Mouse (Mus musculus): ENCODE data around the gene Plekha4. TPM values are rescaled to one million over a fixed set of nuclear protein-coding genes. Genes with fewer than 3 reads are reported as not detected.
"Not testable (repeated sequence)": the region's sequence is repeated elsewhere in the genome, so short reads cannot be mapped to it uniquely, and the experiment has no call there.

The Plekha4 gene
- polyA plus RNA-seq (2015; fragmentation: Nextera tagmentation; extraction: Ambion mirVana): 0.81 and 0.87 TPM in 2 replicates

DNA sequence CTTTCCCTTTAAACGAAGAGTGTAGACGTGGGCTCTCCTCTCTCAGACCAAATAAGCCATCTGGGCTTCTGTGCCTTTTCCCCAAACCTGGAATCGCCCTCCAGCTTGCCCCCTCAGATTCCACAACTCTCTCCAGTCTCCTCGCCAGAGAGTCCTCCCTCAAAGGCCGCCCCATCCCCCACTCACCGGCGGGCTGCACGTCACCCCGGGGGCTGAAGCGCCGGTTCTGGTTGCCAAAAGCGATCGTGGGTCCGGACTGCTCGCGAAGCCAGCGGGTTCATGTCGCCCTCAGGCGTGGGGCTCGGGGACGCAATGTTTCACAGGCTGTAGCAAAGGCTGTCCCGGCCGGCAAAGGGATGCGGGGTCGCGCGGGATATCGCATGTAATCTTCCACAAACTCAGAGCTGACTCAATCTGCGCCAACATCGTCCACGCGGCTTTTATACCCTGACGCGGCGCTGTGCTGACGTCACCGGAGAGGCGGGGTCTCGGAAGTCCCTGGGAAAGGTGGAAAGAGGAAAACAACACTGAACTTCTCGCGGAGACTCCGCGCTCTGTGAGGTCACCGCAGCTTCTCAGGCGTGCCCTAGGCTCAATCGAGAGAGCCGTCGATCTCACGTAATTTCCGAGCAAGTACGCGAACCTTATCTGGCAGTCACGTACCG is at the start of gene Plekha4, which contains the start of gene Ppp1r15a:
TSS of gene Plekha4 (plus strand) at position 522 of the 665 bp plus-strand sequence.
TSS of gene Ppp1r15a (minus strand) at position 460 of the 665 bp plus-strand sequence.
- Histone ChIP-seq H3K27me3 (ENCODE audit: control insufficient read depth, insufficient read depth, low read depth, low read length) (0 out of 2 replicates have a peak, but pooled peaks cover 2% of the 10 kb centered on the region), H3K4me1 (ENCODE audit: control insufficient read depth, insufficient read depth, low read length) (peaks cover 13% of the 10 kb centered on the region), H3K9ac (ENCODE audit: low read depth, low read length) (peak within 1 kb of the TSS; percentile 78), H3K27ac (ENCODE audit: low read length) (peak within 1 kb of the TSS; percentile 66), H3K36me3 (ENCODE audit: control insufficient read depth, insufficient read depth, low read length) (no peaks in the 10 kb centered on the region), H3K9me3 (replicated peaks; ENCODE audit: control insufficient read depth, low read length, poor library complexity, severe bottlenecking) (no peaks in the 10 kb centered on the region), H3K4me3 (ENCODE audit: low read depth, low read length) (peak within 1 kb of the TSS; percentile 66), H3K4me2 (ENCODE audit: low read length) (peak within 1 kb of the TSS; percentile 84)
- under 1% methylated on average over 54 of the region's 54 CpGs for WGBS
- ATAC-seq: peak; percentile 67

DNA sequence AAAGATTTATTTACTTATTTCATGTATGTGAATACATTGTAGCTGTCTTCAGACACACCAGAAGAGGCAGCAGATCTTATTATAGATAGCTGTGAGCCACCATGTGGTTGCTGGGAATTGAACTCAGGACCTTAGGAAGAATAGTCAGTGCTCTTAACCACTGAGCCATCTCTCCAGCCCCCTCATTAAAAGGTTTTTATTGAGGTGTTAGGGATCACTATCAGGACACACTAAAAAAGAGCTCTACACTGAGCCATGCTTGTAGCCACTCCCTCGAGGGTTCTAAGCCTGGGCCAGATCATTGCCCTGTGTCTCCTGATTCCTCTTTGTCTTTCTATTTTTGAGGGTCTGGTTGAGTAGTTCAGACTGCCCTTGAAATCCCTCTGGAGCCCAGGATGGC is 49.7 kb upstream of the Plekha4 start:
- no peaks in the 10 kb centered on the region for H3K4me1 ChIP-seq (ENCODE audit: control insufficient read depth, insufficient read depth, low read length)
- WGBS: 55% methylated on average over 1 of the region's 1 CpGs
- no peak overlapping the region for H3K27ac ChIP-seq (ENCODE audit: low read length)
- H3K27me3 ChIP-seq (ENCODE audit: control insufficient read depth, insufficient read depth, low read depth, low read length): no peaks in the 10 kb centered on the region
- no peak overlapping the region for H3K4me3 ChIP-seq (ENCODE audit: low read depth, low read length)
- H3K4me2 ChIP-seq (ENCODE audit: low read length): no peak overlapping the region
- no peak for ATAC-seq
- no peaks in the 10 kb centered on the region for H3K36me3 ChIP-seq (ENCODE audit: control insufficient read depth, insufficient read depth, low read length)
- H3K9me3 ChIP-seq (replicated peaks; ENCODE audit: control insufficient read depth, low read length, poor library complexity, severe bottlenecking): no peaks in the 10 kb centered on the region
- H3K9ac ChIP-seq (ENCODE audit: low read depth, low read length): no peak overlapping the region

DNA sequence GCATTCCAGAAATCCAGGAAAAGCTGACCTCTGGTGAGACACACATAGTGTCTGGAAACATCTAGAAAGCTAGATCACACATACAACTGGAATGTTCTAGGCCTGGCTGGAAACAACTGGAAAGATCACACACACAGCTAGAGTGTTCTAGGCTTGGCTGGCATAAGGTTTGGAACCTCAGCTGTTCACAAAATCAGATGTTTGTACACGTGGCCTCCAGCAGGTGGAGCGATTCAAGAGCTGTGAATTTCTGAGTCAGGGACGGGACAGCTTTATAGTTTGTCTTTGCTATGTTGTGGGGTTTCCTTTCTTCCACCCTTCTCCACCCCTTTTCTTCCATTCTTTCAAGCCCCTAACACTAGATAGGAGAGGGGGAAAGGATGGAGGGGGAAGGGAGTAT is 49.1 kb upstream of the Plekha4 start:
- no peak for ATAC-seq
- no peak overlapping the region for H3K4me2 ChIP-seq (ENCODE audit: low read length)
- no peaks in the 10 kb centered on the region for H3K36me3 ChIP-seq (ENCODE audit: control insufficient read depth, insufficient read depth, low read length)
- H3K27ac ChIP-seq (ENCODE audit: low read length): no peak overlapping the region
- 8% methylated on average over 3 of the region's 3 CpGs for WGBS
- H3K9ac ChIP-seq (ENCODE audit: low read depth, low read length): no peak overlapping the region
- no peaks in the 10 kb centered on the region for H3K27me3 ChIP-seq (ENCODE audit: control insufficient read depth, insufficient read depth, low read depth, low read length)
- no peak overlapping the region for H3K4me3 ChIP-seq (ENCODE audit: low read depth, low read length)
- H3K9me3 ChIP-seq (replicated peaks; ENCODE audit: control insufficient read depth, low read length, poor library complexity, severe bottlenecking): no peaks in the 10 kb centered on the region
- no peaks in the 10 kb centered on the region for H3K4me1 ChIP-seq (ENCODE audit: control insufficient read depth, insufficient read depth, low read length)

DNA sequence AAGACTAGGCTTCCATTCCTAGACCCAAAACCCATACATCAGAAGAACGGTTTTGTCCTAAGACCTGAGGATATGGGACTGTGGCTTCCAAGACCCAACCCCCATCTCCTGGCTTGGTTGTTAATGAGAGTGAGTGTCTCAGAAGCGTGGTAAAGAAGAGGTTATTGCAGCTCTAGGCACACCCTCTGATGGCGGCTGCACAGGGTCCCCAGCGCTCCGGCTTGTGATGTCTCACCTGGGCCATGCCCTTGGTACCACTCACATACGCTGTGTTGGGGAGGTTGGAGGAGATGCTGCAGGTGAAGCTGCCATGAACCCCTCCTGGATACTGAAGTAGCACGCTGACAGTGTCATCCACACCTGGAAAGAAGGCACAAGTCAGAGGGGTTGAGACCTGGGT is 47.4 kb upstream of the Plekha4 start:
- no peaks in the 10 kb centered on the region for H3K36me3 ChIP-seq (ENCODE audit: control insufficient read depth, insufficient read depth, low read length)
- no peaks in the 10 kb centered on the region for H3K27me3 ChIP-seq (ENCODE audit: control insufficient read depth, insufficient read depth, low read depth, low read length)
- no peaks in the 10 kb centered on the region for H3K4me1 ChIP-seq (ENCODE audit: control insufficient read depth, insufficient read depth, low read length)
- H3K9me3 ChIP-seq (replicated peaks; ENCODE audit: control insufficient read depth, low read length, poor library complexity, severe bottlenecking): no peaks in the 10 kb centered on the region
- no peak overlapping the region for H3K27ac ChIP-seq (ENCODE audit: low read length)
- ATAC-seq: no peak
- no peak overlapping the region for H3K4me3 ChIP-seq (ENCODE audit: low read depth, low read length)
- no peak overlapping the region for H3K4me2 ChIP-seq (ENCODE audit: low read length)
- WGBS: 93% methylated on average over 7 of the region's 7 CpGs
- H3K9ac ChIP-seq (ENCODE audit: low read depth, low read length): no peak overlapping the region

DNA sequence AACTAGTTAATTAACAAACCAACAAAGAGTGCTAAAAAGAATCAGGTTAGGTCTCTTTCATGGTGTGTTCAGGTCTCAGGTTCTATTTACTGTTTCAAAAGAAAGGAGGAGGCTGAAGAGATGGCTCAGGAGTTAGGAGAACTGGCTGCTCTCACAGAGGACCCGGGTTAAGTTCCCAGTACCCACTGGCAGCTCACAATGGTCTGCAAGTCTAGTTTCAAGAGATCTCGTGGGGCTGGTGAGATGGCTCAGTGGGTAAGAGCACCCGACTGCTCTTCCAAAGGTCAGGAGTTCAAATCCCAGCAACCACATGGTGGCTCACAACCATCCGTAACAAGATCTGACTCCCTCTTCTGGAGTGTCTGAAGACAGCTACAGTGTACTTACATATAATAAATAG is 45.8 kb upstream of the Plekha4 start:
- not testable (repeated sequence) for H3K36me3 ChIP-seq (ENCODE audit: control insufficient read depth, insufficient read depth, low read length); H3K4me2 ChIP-seq (ENCODE audit: low read length); H3K27ac ChIP-seq (ENCODE audit: low read length); ATAC-seq; H3K4me1 ChIP-seq (ENCODE audit: control insufficient read depth, insufficient read depth, low read length); H3K9me3 ChIP-seq (replicated peaks; ENCODE audit: control insufficient read depth, low read length, poor library complexity, severe bottlenecking); H3K27me3 ChIP-seq (ENCODE audit: control insufficient read depth, insufficient read depth, low read depth, low read length); H3K4me3 ChIP-seq (ENCODE audit: low read depth, low read length); H3K9ac ChIP-seq (ENCODE audit: low read depth, low read length)
- 75% methylated on average over 3 of the region's 4 CpGs for WGBS

DNA sequence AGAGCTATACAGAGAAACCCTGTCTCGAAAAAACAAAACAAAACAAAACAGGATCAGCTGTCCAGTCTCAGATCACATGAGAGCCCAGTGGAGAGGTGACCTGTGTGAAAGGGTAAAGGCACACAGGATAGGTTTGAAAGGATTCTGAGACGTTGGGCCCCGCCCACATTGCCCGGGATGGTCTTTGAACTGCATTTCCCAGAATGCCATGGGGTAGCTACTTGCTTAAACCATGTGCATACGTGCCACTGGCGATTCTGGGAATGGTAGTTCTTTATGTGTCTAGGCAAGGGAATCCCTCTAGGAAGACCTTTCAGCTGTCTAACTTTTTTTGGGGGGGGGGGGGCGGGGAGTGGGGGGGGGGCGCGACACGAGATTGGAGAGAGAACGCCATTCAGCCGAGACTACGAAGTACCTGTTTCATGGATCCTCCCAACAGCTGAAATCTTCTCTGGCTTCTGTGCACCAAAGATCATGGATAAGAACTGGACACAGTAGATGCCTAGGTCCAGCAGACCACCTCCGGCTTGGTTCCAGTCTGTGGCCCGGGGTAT is 44.7 kb upstream of the Plekha4 start, which contains the start of gene Tulp2:
TSS of gene Tulp2 (plus strand) at position 504 of the 554 bp plus-strand sequence.
- Histone ChIP-seq H3K4me1 (ENCODE audit: control insufficient read depth, insufficient read depth, low read length) (no peaks in the 10 kb centered on the region), H3K9ac (ENCODE audit: low read depth, low read length) (no peak within 1 kb of the TSS), H3K9me3 (replicated peaks; ENCODE audit: control insufficient read depth, low read length, poor library complexity, severe bottlenecking) (no peaks in the 10 kb centered on the region), H3K27me3 (ENCODE audit: control insufficient read depth, insufficient read depth, low read depth, low read length) (no peaks in the 10 kb centered on the region), H3K27ac (ENCODE audit: low read length) (no peak within 1 kb of the TSS), H3K4me3 (ENCODE audit: low read depth, low read length) (no peak within 1 kb of the TSS), H3K36me3 (ENCODE audit: control insufficient read depth, insufficient read depth, low read length) (no peaks in the 10 kb centered on the region), H3K4me2 (ENCODE audit: low read length) (no peak within 1 kb of the TSS)
- 48% methylated on average over 15 of the region's 15 CpGs for whole genome bisulfite sequencing
- peak; percentile 83 for ATAC-seq

DNA sequence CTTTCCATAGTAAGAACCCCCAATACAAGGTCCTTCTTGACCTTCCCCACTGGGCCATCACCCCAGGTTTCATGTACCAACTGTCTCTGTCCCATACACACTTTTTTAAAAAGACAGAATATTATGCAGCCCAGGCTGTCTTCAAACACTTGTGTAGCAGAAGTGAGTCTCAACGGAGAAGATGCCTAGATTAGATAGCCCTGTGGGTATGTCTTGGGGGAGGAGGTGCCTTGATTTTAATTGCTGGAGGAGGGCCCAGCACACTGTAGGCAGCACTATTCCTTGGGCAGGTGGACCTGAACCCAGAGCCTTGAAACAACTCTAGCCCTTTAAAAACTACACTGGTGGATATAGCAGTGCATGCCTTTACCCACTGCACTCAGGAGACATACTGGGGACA is 44.0 kb upstream of the Plekha4 start:
- no peaks in the 10 kb centered on the region for H3K36me3 ChIP-seq (ENCODE audit: control insufficient read depth, insufficient read depth, low read length)
- H3K9me3 ChIP-seq (replicated peaks; ENCODE audit: control insufficient read depth, low read length, poor library complexity, severe bottlenecking): no peaks in the 10 kb centered on the region
- WGBS: 95% methylated on average over 1 of the region's 1 CpGs
- no peaks in the 10 kb centered on the region for H3K27me3 ChIP-seq (ENCODE audit: control insufficient read depth, insufficient read depth, low read depth, low read length)
- no peak overlapping the region for H3K27ac ChIP-seq (ENCODE audit: low read length)
- H3K4me1 ChIP-seq (ENCODE audit: control insufficient read depth, insufficient read depth, low read length): no peaks in the 10 kb centered on the region
- H3K9ac ChIP-seq (ENCODE audit: low read depth, low read length): no peak overlapping the region
- ATAC-seq: no peak
- H3K4me3 ChIP-seq (ENCODE audit: low read depth, low read length): no peak overlapping the region
- no peak overlapping the region for H3K4me2 ChIP-seq (ENCODE audit: low read length)

DNA sequence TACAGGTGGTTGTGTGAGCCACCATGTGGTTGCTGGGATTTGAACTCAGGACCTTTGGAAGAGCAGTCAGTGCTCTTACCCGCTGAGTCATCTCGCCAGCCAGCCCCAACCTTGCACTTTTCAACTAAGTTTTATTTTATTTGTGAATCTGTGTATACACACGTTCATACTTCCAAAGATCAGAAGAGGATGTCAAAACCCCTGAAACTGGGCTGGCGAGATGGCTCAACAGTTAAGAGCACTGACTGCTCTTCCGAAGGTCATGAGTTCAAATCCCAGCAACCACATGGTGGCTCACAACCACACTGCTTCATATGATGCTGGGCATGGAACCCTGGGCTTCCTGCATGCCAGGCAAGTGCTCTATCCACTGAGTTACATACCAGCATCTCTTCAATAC is 41.1 kb upstream of the Plekha4 start:
- not testable (repeated sequence) for H3K4me3 ChIP-seq (ENCODE audit: low read depth, low read length); H3K9ac ChIP-seq (ENCODE audit: low read depth, low read length); H3K27me3 ChIP-seq (ENCODE audit: control insufficient read depth, insufficient read depth, low read depth, low read length); H3K9me3 ChIP-seq (replicated peaks; ENCODE audit: control insufficient read depth, low read length, poor library complexity, severe bottlenecking); H3K4me2 ChIP-seq (ENCODE audit: low read length); H3K27ac ChIP-seq (ENCODE audit: low read length); ATAC-seq; H3K36me3 ChIP-seq (ENCODE audit: control insufficient read depth, insufficient read depth, low read length)
- H3K4me1 ChIP-seq (ENCODE audit: control insufficient read depth, insufficient read depth, low read length): peaks cover 12% of the 10 kb centered on the region
- 93% methylated on average over 5 of the region's 5 CpGs for WGBS

DNA sequence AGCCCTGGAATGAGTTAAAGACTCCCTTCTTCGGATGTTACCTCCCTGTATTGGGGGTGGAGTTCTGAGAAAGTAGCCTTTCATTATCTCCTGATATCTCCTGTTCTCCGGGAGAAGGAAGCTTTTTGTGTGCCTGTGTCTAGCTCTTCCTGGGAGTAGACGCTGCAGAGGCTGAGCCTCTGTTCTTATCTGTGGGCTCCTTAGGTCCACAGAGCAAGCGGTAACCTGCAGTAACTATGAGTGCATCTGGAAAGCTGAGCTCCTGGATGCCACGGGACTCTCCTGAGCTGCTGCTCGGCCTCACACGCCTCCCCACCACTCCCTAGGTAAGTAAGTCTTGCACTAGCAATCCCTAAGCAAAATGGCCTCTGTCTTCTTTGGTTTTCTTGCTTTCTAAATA is 40.0 kb upstream of the Plekha4 start:
- Histone ChIP-seq H3K9me3 (replicated peaks; ENCODE audit: control insufficient read depth, low read length, poor library complexity, severe bottlenecking) (no peaks in the 10 kb centered on the region), H3K27ac (ENCODE audit: low read length) (no peak overlapping the region), H3K4me1 (ENCODE audit: control insufficient read depth, insufficient read depth, low read length) (peaks cover 15% of the 10 kb centered on the region), H3K36me3 (ENCODE audit: control insufficient read depth, insufficient read depth, low read length) (no peaks in the 10 kb centered on the region), H3K4me2 (ENCODE audit: low read length) (no peak overlapping the region), H3K9ac (ENCODE audit: low read depth, low read length) (no peak overlapping the region), H3K27me3 (ENCODE audit: control insufficient read depth, insufficient read depth, low read depth, low read length) (no peaks in the 10 kb centered on the region), H3K4me3 (ENCODE audit: low read depth, low read length) (no peak overlapping the region)
- no peak for ATAC-seq
- WGBS: 85% methylated on average over 7 of the region's 7 CpGs
